Mouse (Mus musculus): ENCODE results near the gene Ctu2.

Gene Ctu2

DNA sequence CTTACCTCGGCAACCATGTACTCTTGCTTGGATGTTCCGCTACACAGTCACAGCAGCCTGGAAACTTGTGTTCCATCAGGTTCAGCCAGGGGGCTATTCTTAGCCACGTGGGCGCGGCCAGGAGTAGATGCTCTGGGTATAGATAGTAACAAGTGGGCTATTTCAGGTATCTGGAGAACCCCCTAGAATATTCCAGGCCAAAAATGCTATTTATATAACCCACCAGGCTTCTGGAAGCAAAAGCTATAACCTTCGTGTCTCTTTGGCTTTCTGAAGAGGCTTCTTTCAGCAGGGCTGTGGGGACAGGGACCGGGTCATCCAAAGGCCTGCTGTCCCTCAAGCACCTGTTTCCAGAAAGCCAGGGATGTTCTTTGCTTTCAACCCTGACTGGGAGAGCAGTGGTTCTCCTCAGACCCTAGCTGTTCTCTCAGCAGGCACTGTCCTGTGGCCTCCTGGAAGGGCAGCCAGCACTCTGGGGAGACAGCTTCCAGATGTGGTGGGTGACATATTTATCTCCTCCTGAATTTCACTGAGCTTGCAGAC is 24.7 kb upstream of the Ctu2 start:
- DNase-seq, result no peak

DNA sequence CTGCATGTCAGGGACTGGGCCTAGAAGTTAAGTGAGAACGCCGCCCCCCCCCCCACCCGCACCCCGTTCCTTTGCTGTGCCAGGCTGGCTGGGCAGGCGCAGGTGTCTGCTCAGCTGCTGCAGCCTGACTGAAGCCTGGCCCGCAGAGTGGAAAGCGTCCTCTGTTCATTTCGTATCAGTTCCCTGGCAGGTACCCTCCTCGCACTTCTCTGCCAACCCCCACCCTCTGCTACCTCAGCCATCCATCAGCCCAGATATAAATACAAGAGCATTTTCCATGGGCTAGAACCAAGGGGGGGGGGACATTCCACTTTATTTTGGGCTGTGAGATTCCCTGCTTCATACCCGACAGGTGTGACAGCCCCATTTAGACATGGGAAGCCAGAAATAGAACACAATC is 23.8 kb upstream of the Ctu2 start:
- DNase-seq, result no peak

DNA sequence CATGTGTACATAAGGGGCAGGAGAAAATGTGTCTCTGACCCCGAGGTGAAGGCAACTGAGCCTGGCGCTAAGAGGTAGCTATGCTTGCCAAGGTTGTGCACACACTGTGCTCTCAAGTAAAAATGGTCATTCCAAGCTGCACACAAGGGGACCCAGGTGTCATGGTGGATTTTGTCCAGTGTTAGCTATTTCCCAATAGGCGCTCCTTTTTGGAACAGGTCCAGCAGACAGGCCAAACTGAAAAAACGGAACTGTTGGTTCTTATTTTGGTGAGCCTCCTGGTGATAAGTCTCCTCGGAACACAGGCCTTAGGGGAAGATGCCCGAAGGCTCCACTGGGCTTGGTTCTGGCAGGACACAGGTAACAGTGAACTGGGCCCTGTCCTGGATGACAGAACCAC is 21.5 kb upstream of the Ctu2 start:
- DNase-seq, result no peak

DNA sequence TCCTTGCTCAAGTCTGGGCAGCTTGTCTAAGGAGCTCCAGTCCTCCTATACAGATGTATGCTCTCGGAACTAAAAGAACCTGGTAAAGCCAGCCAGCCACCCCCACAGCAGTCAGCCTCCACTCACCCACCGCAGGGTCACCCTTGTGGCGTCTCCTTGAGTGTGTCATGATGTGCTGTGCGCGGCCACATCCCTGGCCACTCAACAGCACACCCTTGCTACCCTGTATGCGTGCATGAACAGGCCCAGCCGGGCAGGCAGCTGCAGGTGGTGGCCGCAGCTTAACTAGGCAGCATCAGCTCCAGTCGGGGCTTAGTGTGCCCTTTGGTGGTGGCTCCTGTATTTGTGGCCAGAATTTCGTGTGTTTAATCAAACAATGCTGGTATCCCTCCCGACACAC is 18.8 kb upstream of the Ctu2 start:
- no peak for DNase-seq

DNA sequence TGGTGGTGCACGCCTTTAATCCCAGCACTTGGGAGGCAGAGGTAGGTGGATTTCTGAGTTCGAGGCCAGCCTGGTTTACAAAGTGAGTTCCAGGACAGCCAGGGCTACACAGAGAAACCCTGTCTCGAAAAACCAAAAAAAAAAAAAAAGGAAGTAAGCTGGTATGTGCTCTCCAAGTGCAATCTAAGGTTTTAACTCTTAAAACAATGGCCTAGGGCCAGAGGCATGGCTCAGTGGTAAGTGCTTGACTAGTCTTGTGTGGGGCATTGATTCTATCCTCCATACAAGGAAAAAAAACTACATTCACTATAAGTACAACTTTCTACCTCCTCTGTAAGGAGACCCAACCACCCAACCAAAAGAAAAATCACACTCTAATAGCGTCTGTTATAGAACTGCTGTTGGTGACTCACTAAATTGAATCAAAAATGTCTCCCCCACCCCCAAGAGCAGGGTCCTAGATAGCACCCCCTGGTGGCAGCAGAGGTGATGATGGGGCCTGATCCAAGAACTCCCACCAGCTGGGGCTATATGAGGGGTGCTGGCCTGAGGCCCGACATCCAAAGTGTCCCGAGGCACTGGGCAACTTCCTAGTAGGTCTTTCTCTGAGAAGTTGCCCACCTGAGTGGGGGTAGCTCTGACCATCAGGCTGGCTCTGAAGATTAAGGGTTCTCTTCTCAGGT is 16.6 kb upstream of the Ctu2 start:
- peak; percentile 37 for DNase-seq

DNA sequence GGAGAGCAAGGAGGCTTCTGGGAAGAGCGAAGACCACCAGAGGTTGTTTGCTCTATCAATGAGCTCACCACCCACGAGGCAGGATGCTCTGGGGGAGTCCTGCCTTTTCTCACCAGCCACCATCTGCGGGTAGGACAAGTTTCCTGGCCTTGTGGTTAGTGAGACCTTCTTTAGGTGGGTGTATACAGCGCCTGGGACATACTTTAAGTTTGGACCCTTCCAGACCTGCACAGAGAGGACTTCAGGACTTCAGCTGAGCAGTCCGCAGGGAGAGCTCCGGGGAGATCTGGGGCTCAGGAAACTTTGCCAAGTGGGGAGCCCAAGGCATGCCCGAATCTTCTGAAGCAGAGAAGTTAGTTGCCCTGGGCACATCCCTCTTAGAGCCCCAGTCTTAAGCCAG is 16.0 kb upstream of the Ctu2 start:
- no peak for DNase-seq

DNA sequence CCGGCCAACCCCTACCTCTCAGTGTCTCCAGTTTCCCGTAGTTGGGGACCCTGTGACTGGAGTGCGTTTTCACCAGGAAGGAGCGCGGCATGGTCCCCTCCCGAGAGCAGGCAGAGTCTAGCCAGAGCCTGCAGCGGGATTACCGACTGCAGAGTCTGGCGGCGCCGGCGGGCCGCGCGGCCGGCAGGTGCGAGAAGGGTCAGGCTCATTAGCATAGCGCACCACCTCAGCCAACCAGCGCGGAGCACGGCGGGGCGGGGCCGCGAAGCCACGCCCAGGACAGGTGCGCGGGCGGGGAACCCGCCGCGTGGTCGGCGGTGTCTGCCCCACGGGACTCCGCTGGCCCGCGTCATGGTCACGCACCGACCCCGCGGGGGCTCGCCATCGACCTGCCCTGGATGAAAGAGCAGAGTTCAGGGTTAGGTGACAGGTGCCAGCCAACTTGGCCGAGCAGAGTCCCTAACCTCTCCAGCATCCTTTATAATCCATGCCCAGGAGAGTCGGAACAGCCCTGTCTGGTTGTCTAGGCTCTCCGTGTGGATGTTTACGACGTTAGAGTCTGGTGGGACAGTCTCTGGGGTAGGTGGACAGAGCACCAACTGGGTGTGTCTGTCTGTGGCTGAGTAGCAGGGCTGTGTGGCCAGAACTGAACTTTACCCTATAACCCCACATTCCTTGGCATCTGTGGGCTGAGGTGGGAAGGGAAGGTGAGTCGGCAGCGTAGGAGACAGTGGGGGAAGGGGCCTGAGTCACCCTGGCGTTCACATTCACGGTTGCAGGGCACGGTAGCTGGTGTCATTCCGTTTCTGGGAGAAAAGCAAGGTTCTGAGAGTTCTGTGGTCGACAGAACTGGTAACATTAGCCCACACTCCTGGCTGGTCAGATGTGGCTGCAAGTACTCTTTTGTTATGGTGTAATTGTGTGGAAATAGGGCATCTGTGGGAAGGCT is 15.1 kb upstream of the Ctu2 start, which contains the start of gene Snai3:
Snai3 (minus strand) TSS at position 210 of the 949 bp plus-strand sequence.
- DNase-seq, result peak; percentile 68

DNA sequence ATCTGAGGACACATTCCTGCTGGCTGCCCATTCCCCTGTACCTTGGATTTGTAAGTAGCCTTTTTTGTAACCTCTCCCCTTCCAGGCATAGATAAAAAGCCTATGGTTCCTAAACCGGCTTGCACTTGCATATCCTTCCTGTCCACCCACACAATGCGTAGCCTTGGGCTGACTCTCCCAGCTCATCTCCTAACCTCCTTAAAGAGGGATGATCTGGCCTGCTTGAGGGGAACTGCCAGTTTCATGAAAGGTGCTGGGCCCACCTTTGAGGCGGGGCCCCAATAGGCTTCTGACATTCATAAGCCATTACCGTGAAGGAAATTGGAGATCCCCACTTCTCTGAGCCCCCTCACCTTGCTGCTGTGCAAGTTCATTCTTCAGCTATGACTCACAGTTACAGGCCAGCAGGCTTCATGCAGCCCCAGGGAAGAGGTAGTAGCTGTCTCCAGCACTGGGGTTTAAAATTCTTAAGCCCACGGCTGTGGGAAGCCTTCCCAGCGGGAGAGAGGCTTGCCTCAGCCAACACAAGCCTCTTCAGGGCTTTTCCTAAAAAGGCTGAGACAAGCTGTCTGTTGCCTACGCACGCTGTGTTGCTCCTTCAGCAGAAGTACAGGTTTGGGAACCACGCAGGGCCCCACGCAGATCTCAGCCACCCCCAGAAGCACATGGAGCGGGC is 14.3 kb upstream of the Ctu2 start:
- DNase-seq, result no peak

DNA sequence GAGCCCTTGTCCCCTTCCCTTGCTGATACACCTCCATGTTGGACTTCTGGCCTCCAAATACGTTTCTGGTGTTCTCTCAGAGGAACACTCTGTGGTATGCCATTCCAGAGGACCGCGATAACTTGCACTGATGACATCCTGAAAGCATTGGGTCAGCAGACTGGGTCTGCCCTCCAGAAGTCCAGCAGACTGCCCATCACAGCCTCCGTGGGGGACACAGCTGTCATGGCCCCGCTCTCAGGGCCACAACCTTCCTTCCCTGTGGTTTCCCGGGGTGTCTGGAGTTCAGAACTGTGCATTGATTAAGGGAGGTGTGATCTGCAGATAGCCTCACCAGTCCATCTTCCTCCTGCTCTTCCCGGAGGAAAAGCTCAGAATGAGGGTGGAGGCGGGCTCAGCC is 13.4 kb upstream of the Ctu2 start:
- no peak for DNase-seq

DNA sequence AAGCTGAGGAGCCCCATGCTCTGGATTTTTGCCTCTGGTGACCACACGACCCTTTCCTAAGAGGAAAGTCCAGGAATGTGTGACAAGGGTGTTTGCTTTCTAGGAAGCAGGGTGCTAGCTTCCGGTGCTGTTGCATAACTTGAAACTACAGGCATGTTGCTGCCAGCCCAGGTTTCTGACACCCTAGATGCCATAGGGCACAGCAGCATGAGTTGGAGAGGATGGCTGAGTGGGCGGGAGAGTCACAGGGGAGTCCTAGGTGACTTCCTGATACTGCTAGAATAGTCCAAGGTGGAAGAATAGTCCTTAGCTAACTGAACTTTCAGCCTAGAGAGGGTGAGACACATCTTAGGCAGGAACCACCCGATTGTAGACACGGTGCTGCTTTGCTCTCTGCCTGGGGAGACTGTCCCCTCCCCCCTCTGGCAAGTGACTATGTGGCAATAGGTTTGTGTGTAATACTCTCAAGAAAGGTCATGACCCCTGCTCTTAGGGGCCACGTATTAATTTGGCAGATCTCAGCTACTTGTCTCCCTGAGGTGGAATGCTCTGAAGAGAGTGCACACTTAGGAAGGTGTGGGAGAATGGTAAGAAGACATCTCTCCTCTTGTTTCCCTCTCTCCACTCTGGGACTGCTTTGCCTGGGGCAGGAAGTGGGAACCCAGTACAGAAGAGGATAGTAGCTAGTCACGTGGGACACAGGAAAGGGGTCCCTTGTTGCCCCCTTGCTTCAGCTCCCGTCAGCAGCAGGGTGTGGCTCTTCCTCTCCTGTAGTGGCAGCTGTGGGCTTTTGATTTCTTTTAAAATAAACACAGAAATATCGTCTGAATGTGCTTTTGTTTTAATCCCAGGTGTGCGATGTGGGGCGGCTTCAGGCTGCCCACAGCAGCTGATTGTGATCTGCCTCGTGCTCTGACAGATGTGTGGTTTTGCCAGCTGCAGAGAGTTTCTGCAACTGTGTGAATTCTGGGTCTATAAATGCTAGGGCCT is 12.0 kb upstream of the Ctu2 start:
- DNase-seq, result peak; percentile 32

DNA sequence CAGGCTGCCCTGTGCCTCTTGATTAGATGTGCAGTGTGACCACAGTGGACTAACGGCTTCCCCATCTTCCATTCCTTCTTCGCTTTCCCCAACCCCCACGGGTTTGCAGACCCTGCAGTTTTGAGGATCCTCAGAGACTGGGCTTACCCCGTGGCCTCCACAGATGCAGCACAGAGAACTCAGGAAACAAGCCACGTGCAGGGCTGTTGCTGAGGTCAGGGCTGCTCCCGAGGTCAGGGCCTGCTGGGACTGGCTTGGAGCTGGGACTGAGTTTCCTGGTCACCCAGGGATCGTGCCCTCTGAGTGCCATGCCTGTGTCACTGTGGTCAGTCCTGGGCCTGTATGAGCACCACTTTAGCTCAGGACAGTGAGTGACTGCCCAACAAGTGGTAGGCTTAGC is 11.0 kb upstream of the Ctu2 start:
- DNase-seq, result no peak

DNA sequence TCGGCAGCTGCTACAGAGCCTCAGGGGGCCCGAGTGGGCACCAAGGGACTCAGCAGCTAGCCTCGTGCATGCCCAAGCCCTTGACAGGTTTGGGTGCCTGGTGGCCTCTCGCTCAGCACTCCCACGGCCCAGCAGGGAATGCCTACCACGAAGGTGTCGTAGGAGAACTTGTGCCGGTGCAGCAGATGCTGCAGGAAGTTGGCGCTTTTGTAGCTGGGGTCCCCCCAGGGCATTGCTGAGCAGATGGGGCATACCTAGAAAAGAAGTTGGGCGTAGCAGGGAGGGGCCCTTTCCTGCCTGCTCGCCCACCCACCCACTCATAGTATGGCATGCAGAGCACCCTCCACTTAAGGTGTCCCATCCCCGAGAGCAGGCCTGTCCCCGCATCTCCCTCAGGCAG is 8.1 kb upstream of the Ctu2 start:
- no peak for DNase-seq

DNA sequence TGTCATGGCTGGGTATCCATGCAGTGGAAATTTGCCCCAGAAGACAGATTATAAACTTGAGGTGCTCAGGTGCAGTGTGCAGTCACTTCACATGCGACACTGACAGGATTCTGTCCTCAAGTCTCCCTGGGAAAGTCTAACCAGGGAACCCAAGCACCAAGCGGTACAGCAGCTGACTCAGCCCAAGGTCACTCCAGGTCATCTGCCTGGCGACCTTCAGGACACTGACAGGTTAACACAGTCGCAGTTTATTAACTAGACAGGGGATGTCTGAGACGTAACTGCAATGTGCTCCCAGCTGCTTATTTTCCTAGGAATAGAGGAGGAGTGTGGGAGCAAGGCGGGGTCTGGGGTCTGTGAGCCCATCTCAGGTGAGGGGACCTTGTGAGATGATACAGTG is 6.5 kb upstream of the Ctu2 start:
- no peak for DNase-seq

DNA sequence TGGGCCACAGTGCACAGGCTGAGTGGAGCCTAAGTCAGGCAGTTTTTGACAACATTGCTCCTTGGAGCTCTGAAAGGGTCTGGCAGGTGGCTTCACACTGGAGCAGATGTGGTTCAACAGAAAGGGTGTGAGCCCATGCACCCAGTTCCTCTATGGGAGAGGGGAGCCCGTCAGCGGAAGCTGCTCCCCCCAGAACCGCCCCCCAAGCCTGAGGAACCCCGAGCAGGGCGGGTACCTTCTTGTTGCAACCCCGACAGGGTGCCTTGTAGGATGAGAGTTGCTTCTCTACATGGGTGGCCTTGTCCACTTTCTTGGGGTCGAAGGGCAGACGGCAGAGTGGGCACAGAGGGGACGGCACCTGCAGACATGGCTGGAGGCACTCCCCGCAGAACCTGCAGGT is 6.0 kb upstream of the Ctu2 start:
- DNase-seq, result no peak

DNA sequence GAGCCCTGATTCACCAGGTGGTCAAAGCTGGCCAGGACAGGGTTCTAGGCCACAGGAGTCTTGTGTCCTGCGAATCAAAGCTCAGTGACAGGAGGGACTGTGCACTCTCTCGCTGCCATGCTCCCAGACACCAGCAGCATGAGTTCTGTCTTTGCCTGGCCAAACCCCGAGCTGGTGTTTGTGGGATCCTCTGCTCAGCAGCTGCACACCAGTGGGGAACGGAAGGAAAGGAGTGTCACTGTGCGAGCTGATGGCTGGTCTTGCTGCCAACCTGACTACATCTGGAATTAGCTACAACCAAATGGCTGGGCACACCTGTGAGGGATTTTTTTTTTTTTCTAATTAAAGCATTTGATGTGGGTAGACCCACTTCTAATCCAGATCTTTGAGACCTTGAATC is 5.3 kb upstream of the Ctu2 start:
- no peak for DNase-seq

DNA sequence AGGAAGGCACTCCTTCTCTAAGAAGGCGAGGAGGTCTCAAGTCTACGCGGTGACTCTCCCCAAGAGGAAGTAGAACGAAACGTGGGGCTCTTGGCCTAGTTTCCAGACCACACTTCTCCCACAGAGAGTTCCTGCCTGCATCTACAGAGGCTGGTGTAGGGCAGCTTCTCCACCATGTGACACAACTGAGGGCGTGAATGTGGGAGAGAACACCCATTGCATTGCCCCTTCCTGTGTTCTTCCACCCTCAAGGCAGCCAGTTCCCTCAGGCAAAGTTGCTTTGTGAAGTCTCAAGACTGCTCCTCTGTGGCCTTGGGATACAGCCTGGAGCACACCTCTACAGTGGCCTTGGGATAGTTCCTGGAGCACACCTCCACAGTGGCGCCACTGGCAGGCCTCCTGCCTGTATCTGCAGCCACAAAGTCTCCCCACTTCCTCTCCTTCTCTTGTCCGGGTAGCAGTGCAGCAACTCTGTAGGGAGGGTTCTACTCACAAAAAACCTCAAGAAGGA is 2.0 kb upstream of the Ctu2 start:
- DNase-seq, result no peak

DNA sequence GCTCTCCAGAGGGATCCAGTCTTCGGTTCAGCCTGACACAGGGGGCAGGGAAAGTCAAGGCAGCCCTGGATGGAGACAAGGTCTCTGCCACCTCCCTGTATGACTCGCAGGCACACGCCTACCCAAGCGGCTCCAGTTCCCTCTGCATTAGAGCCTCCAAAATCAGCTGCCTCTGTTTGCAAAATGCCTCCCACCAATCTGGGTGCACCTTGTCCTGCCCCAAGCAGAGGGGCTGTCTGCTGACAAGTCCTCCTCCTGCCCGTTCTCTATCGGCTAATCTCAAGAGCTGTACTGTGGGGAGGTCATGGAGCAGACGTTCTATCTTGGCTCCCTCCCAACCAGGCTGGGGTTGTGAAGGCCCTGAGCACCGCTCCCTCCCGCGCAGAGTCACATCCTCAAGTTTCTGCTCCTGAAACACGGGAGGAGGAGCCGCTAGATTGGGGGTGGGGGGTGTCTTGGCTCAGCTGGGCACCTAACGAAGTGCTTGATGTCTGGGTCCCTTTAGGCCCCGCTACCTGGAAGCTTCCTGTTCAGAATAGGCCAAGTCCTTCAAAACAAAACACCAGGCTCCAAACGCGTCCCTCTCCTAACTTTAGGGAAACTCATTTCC is 887 bp upstream of the Ctu2 start:
- peak; percentile 40 for DNase-seq

DNA sequence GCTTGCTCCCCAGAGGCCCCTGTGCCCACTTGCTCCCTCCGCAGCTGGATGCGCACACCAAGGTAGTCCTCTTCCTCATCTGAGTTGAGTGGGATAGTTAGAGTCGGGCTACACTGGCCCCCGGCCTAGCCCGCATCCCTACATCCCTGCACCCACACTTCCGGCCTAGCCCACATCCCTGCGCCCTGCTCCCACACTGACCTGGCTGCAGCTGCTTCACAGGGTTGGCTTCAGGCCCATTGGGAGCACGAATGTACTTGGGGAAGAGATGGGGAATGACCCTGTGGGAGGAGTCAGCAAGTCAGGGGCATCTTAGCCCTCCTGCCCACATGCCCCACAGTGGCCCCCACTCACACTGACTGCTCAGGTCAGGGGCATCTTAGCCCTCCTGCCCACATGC is 6.5 kb downstream of the Ctu2 start:
- no peak for DNase-seq

DNA sequence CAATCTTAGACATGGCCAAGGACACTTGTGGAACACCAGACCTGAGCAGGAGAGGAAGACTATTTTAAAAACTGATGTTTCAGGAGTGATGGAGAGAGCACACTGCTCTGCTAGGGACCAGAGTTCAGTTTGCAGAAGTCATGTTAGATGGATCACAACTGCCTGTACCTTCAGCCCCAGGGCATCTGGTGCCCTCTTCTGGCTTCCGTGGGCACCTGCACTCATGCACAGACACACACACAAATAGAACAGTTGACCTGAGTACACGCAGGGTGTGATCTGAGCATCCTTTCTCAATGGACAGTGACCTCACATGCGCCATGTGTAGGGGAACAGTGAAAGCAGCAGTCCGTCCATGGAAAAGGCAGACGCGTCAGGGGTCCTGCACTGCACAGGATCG is 7.9 kb downstream of the Ctu2 start:
- no peak for DNase-seq

DNA sequence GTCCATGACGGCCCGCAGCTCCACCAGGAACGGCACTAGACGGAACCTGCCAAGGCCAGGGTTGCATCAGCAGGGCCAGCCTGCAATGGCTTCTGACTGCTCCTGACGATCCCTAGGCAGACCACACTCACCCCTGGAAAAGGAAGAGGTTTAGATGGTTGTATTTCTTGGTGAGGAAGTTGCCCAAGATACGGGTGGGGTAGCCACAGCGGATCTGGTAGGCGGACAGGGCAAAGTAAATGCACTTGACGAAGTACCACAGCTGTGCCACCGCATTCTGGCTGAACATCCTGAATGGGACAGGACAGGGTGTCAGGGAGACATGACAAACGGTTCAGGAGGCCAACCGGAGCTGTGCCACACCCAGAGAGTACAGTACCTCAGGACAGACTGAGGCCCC is 8.9 kb downstream of the Ctu2 start:
- no peak for DNase-seq

DNA sequence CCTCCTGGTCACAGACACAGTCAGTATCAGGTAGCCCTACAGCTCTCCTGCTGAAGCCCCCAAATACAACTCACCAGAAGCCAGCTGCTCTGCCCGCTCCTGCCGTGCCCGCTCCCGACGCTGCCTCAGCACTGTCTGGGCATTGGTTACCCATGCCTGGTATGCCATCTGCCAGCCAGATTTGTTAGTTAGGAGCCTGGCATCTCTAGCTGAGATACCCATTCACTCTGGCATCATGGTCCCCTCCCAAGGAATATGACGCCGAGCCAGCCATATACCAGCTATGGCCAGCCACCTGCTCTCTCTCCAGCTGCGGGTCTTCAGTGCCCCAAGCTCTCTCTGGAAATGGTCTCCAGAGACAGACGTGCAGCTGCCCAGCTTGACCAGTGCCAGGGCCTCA is 12.4 kb downstream of the Ctu2 start:
- no peak for DNase-seq
